Mouse (Mus musculus): ENCODE data around the gene Dph7.

Gene Dph7

GRCm38 (mm10) chr2:24962304-24963000 is at the start of gene Dph7:
Gene Dph7 (plus strand): TSS chr2:24962400.
- peak; percentile 83 to 85 for DNase-seq

- no peak for DNase-seq
Measured at GRCm38 (mm10) chr2:24912589-24912988, 49.6 kb upstream of the Dph7 start.

- DNase-seq, result no peak
Measured at GRCm38 (mm10) chr2:24914762-24915161, 47.4 kb upstream of the Dph7 start.

GRCm38 (mm10) chr2:24918930-24919838 is 43.0 kb upstream of the Dph7 start, which contains the start of gene Ehmt1:
Gene Ehmt1 (minus strand): TSS chr2:24919614.
- peak; percentile 94 to 95 for DNase-seq

GRCm38 (mm10) chr2:24919839-24920175 is 42.4 kb upstream of the Dph7 start:
- DNase-seq, result no peak

- no peak for DNase-seq
Measured at GRCm38 (mm10) chr2:24923561-24923960, 38.6 kb upstream of the Dph7 start.

GRCm38 (mm10) chr2:24925284-24925683 is 36.9 kb upstream of the Dph7 start:
- no peak for DNase-seq

GRCm38 (mm10) chr2:24926345-24926964 is 35.7 kb upstream of the Dph7 start:
- no peak for DNase-seq

- no peak for DNase-seq
Measured at GRCm38 (mm10) chr2:24926965-24927358, 35.2 kb upstream of the Dph7 start.

GRCm38 (mm10) chr2:24927810-24928479 is 34.3 kb upstream of the Dph7 start:
- no peak for DNase-seq

- no peak for DNase-seq
Measured at GRCm38 (mm10) chr2:24929119-24929518, 33.1 kb upstream of the Dph7 start.

GRCm38 (mm10) chr2:24929593-24929992 is 32.6 kb upstream of the Dph7 start:
- no peak for DNase-seq

- no peak for DNase-seq
Measured at GRCm38 (mm10) chr2:24934441-24934963, 27.7 kb upstream of the Dph7 start.

GRCm38 (mm10) chr2:24935057-24935796 is 27.0 kb upstream of the Dph7 start, which contains the start of gene Arrdc1:
Gene Arrdc1 (minus strand): TSS chr2:24935252.
- peak; percentile 94 to 95 for DNase-seq

GRCm38 (mm10) chr2:24942092-24942491 is 20.1 kb upstream of the Dph7 start:
- DNase-seq, result no peak

- peak; percentile 18 to 27 for DNase-seq
Measured at GRCm38 (mm10) chr2:24944304-24944703, 17.9 kb upstream of the Dph7 start.

- DNase-seq, result peak; percentile 98
Measured at GRCm38 (mm10) chr2:24949421-24950188, 12.6 kb upstream of the Dph7 start, which contains the start of gene Zmynd19. Gene Zmynd19 (plus strand): TSS chr2:24949792.

- DNase-seq, result peak in 1 of 2 experiments; percentile 19
Measured at GRCm38 (mm10) chr2:24950189-24950535, 12.0 kb upstream of the Dph7 start.

GRCm38 (mm10) chr2:24952537-24953055 is 9.6 kb upstream of the Dph7 start:
- no peak for DNase-seq

GRCm38 (mm10) chr2:24960910-24961309 is 1.3 kb upstream of the Dph7 start:
- no peak for DNase-seq

GRCm38 (mm10) chr2:24970386-24970785 is 8.2 kb downstream of the Dph7 start:
- DNase-seq, result no peak
